Mouse (Mus musculus): Measurements from ENCODE around the gene Lbhd2. TPM values are rescaled to one million over a fixed set of nuclear protein-coding genes. Genes with fewer than 3 reads are reported as not detected.

The Lbhd2 gene
- total and polyA plus RNA-seq, 3 experiments: not detected

GRCm38 (mm10) chr12:111412581-111413284 is 6.1 kb downstream of the Lbhd2 start:
- dilution Hi-C loops (cut with MboI; ENCODE audit: extremely low pct_ligation_motif_present, extremely low pct_unique_long_range_greater_than_20kb, low sequenced_read_pairs): no loop called here
- H3K4me1 ChIP-seq (ENCODE audit: control insufficient read depth in 1 of 2, insufficient read depth in 2 of 2): peaks cover 0 to 23% of the 10 kb centered on the region in 2 experiments; a peak in 2 of 4 replicates
- no peaks in the 10 kb centered on the region for H3K9me3 ChIP-seq (replicated peaks; ENCODE audit: low read length)
- H3K36me3 ChIP-seq (replicated peaks in 1 of 2; ENCODE audit: control insufficient read depth in 1 of 2, insufficient read depth in 1 of 2, low read length in 1 of 2): no peaks in the 10 kb centered on the region
- no peak overlapping the region for H3K4me3 ChIP-seq (replicated peaks in 1 of 3; ENCODE audit: low read depth in 2 of 3, low read length in 2 of 3, poor library complexity in 1 of 3)
- no peaks in the 10 kb centered on the region for H3K79me2 ChIP-seq (replicated peaks; ENCODE audit: control insufficient read depth, extremely low read depth, insufficient read depth, poor library complexity, severe bottlenecking)
- no peak for DNase-seq (ENCODE audit: extremely low read depth)
- H3K27me3 ChIP-seq (replicated peaks): peaks cover 46% of the 10 kb centered on the region
- H3K4me2 ChIP-seq (ENCODE audit: insufficient read depth, low read depth, poor library complexity, severe bottlenecking): peak overlapping the region; percentile 72
- no peak overlapping the region for H3K27ac ChIP-seq (ENCODE audit: insufficient read depth, low read depth)
- TF ChIP-seq POLR2A (IDR thresholded peaks at IDR 0.05; ENCODE audit: low read depth, low read length) (no peak), TBP (conservative IDR thresholded peaks at IDR 0.05; ENCODE audit: low read depth, low read length) (no peak), BHLHE40 (IDR thresholded peaks at IDR 0.05; ENCODE audit: low read depth, low read length) (no peak), MAZ (IDR thresholded peaks at IDR 0.05; ENCODE audit: low read depth, low read length) (no peak), RCOR1 (conservative IDR thresholded peaks at IDR 0.05; ENCODE audit: low read depth, low read length) (no peak), MEF2A (IDR thresholded peaks at IDR 0.05; ENCODE audit: borderline replicate concordance, low read depth, low read length) (no peak), ZKSCAN1 (IDR thresholded peaks at IDR 0.05; ENCODE audit: borderline replicate concordance, low read depth, low read length) (no peak), E2F4 (IDR thresholded peaks at IDR 0.05; ENCODE audit: insufficient replicate concordance, low read depth, low read length) (no peak), PAX5 (IDR thresholded peaks at IDR 0.05; ENCODE audit: low read length) (no peak), MAX (IDR thresholded peaks at IDR 0.05; ENCODE audit: low read length) (no peak), KAT2A (IDR thresholded peaks at IDR 0.05; ENCODE audit: insufficient replicate concordance, low read length) (no peak), USF2 (conservative IDR thresholded peaks at IDR 0.05; ENCODE audit: low read depth, low read length) (no peak), USF1 (IDR thresholded peaks at IDR 0.05; ENCODE audit: low read depth, low read length) (no peak), MAFK (IDR thresholded peaks at IDR 0.05; ENCODE audit: insufficient replicate concordance, low read length) (no peak)
- H3K9ac ChIP-seq (ENCODE audit: insufficient read depth, low read depth): no peak overlapping the region
- in situ Hi-C loops (cut with MboI; ENCODE audit: low pct_ligation_motif_present, low pct_unique_long_range_greater_than_20kb, low sequenced_read_pairs): loop anchor here (10.0 kb wide), 1 partner anchor 138 kb away; the partner anchor contains the start of gene Amn

DNA sequence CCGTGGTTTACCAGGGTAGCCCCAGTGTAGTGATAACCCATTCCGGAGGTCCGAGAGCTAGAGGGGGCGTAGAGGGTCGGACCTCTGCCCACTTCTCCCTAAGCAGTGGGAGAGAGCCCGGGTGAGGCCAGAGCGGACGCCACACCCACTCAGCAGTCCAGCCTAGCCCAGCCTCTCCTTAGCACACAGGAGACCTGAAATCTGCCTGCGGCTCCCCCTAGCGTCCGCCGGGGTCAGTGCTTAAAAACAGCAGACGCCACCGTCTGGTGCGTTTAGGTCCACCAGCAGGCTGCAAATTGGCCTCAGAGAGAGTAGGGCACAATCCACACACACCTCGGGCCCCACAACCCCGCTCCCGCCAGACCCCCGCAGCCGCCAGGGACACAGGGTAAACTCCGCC is 6.7 kb downstream of the Lbhd2 start:
- Histone ChIP-seq H3K4me2 (ENCODE audit: insufficient read depth, low read depth, poor library complexity, severe bottlenecking) (peak overlapping the region; percentile 72), H3K4me3 (replicated peaks in 1 of 3; ENCODE audit: low read depth in 2 of 3, low read length in 2 of 3, poor library complexity in 1 of 3) (no peak overlapping the region), H3K4me1 (ENCODE audit: control insufficient read depth in 1 of 2, insufficient read depth in 2 of 2) (peaks cover 0 to 23% of the 10 kb centered on the region in 2 experiments; a peak in 2 of 4 replicates), H3K9me3 (replicated peaks; ENCODE audit: low read length) (no peaks in the 10 kb centered on the region), H3K9ac (ENCODE audit: insufficient read depth, low read depth) (no peak overlapping the region), H3K27me3 (replicated peaks) (peaks cover 46% of the 10 kb centered on the region), H3K79me2 (replicated peaks; ENCODE audit: control insufficient read depth, extremely low read depth, insufficient read depth, poor library complexity, severe bottlenecking) (no peaks in the 10 kb centered on the region), H3K27ac (ENCODE audit: insufficient read depth, low read depth) (no peak overlapping the region), H3K36me3 (replicated peaks in 1 of 2; ENCODE audit: control insufficient read depth in 1 of 2, insufficient read depth in 1 of 2, low read length in 1 of 2) (no peaks in the 10 kb centered on the region)
- peak; percentile 84 for DNase-seq (ENCODE audit: extremely low read depth)
- in situ Hi-C loops (cut with MboI; ENCODE audit: low pct_ligation_motif_present, low pct_unique_long_range_greater_than_20kb, low sequenced_read_pairs) (loop anchor here (10.0 kb wide), 1 partner anchor 138 kb away; the partner anchor contains the start of gene Amn), dilution Hi-C loops (cut with MboI; ENCODE audit: extremely low pct_ligation_motif_present, extremely low pct_unique_long_range_greater_than_20kb, low sequenced_read_pairs) (no loop called here)
- TF ChIP-seq USF1 (IDR thresholded peaks at IDR 0.05; ENCODE audit: low read depth, low read length) (no peak), ZNF384 (IDR thresholded peaks at IDR 0.05; ENCODE audit: low read depth, low read length) (no peak), MAFK (IDR thresholded peaks at IDR 0.05; ENCODE audit: insufficient replicate concordance, low read length) (no peak), TCF12 (IDR thresholded peaks at IDR 0.05; ENCODE audit: low read depth, low read length) (peak; percentile 66; the same call in 1 of the 2 replicates), MYC (IDR thresholded peaks at IDR 0.05; ENCODE audit: low read depth, low read length) (no peak), IRF4 (IDR thresholded peaks at IDR 0.05; ENCODE audit: low read depth, low read length) (no peak), MXI1 (IDR thresholded peaks at IDR 0.05; ENCODE audit: low read depth, low read length) (no peak), ETS1 (conservative IDR thresholded peaks at IDR 0.05; ENCODE audit: low read depth, low read length) (no peak), JUND (conservative IDR thresholded peaks at IDR 0.05; ENCODE audit: low read depth, low read length) (no peak), BHLHE40 (IDR thresholded peaks at IDR 0.05; ENCODE audit: low read depth, low read length) (no peak), POLR2A (IDR thresholded peaks at IDR 0.05; ENCODE audit: low read depth, low read length) (no peak), RCOR1 (conservative IDR thresholded peaks at IDR 0.05; ENCODE audit: low read depth, low read length) (no peak), ZMIZ1 (IDR thresholded peaks at IDR 0.05; ENCODE audit: low read depth, low read length) (no peak), ELF1 (IDR thresholded peaks at IDR 0.05; ENCODE audit: low read depth, low read length) (no peak), GABPA (IDR thresholded peaks at IDR 0.05; ENCODE audit: insufficient replicate concordance, low read depth, low read length) (no peak), JUN (IDR thresholded peaks at IDR 0.05; ENCODE audit: insufficient read depth, low read depth, low read length) (no peak), MAZ (IDR thresholded peaks at IDR 0.05; ENCODE audit: low read depth, low read length) (no peak), SIN3A (IDR thresholded peaks at IDR 0.05; ENCODE audit: low read length) (no peak), SMC3 (IDR thresholded peaks at IDR 0.05; ENCODE audit: low read depth, low read length) (peak; percentile 93), UBTF (IDR thresholded peaks at IDR 0.05; ENCODE audit: low read depth, low read length) (no peak), TBP (conservative IDR thresholded peaks at IDR 0.05; ENCODE audit: low read depth, low read length) (no peak), RAD21 (IDR thresholded peaks at IDR 0.05; ENCODE audit: low read depth, low read length) (peak; percentile 70), HCFC1 (IDR thresholded peaks at IDR 0.05; ENCODE audit: low read depth, low read length) (no peak), USF2 (conservative IDR thresholded peaks at IDR 0.05; ENCODE audit: low read depth, low read length) (no peak)
